Mouse (Mus musculus) brain, adult 2 months (tissue): ENCODE measurements around the gene Vmn1r129.
"Not testable (repeated sequence)": the region's sequence is repeated elsewhere in the genome, so short reads cannot be mapped to it uniquely, and the experiment has no call there.

ENCODE experiments used
- DNase-seq: peaks from one replicate; pipeline ENCODE4 v3.0.0; 2011; ENCODE audit warnings: low read depth, low spot score

Vmn1r129 gene

DNA sequence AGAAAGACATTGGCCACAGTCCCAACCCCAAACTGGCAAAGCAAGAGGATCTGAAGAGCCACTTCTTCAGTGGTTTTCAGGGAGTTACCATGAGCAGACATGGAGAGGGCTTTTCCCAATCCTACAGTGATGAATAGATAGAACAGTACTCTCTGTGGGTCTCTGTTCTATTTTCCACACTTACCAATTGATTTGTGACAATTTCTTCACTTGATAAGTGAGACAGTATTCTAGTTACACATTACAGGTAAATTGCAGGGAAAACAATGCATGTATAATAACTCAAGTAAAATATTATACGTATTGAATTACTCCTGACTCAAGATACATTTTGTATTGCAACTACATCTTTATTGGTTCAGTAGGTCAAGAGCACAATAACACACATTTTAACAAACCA, at the start of gene Vmn1r129:
TSS of gene Vmn1r129 (minus strand) at position 101 of the 400 bp plus-strand sequence.
- DNase-seq, result not testable (repeated sequence)

DNA sequence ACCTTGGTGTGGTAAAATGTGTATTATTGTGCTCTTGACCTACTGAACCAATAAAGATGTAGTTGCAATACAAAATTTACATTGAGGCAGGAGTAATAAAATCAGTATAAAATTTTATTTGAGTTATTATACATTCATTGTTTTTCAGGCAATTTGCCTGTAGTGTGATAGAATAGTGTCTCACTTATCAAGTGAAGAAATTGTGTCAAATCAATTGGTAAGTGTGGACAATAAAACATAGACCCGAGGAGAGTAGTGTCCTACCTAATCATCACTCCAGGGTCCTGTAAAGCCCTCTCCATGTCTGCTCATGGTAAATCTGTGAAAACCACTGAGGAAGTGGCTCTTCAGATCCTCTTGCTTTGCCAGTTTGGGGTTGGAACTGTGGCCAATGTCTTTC, 12.0 kb downstream of the Vmn1r129 start, which contains the start of gene Vmn1r128:
TSS of gene Vmn1r128 (plus strand) at position 301 of the 400 bp plus-strand sequence.
- DNase-seq, result not testable (repeated sequence)

DNA sequence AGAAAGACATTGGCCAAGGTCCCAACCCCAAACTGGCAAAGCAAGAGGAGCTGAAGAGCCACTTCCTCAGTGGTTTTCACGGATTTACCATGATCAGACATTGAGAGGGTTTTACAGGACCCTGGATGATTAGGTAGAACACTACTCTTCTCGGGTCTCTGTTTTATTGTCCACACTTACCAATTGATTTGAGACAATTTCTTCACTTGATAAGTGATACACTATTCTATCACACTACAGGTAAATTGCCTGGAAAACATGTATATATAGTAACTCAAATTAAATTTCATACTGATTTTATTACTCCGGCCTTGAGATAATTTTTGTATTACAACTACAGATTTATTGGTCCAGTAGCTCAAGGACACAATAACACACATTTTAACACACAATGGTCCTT, 41.3 kb downstream of the Vmn1r129 start, which contains the start of gene Vmn1r127:
TSS of gene Vmn1r127 (minus strand) at position 101 of the 400 bp plus-strand sequence.
- DNase-seq, result not testable (repeated sequence)
